Mouse (Mus musculus): ENCODE data around the gene Gm973.
A peak's percentile ranks its signal among the peaks of the same experiment; 100 is the strongest.

Gene Gm973

DNA sequence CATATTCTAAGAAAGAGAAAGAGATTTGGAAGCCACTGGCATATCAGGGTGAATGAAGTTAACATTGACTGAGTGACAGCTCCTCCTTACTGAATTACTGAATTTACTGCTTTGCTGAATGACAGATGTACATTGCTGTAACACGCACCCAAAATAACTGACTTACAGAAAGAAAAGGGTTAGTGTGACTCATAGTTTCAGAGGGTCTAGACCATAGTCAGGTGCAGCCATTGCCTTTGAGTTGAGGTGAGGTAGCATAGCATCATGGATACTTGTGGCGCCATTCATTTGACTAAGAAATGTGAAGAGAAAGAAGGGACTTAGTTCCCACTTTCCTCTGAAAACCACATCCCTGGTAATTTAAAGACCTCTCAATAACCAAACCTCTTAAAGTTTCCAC is 157.6 kb downstream of the Gm973 start:
- Histone ChIP-seq H3K4me3 (replicated peaks; ENCODE audit: low read length) (no peak overlapping the region), H3K36me3 (ENCODE audit: insufficient read depth, low read length) (peaks cover 20% of the 10 kb centered on the region), H3K9me3 (ENCODE audit: low read length) (no peaks in the 10 kb centered on the region), H3K4me1 (replicated peaks; ENCODE audit: low read depth, low read length) (peaks cover 17% of the 10 kb centered on the region), H3K27me3 (ENCODE audit: insufficient read depth, low read length) (peaks cover 3% of the 10 kb centered on the region; the same call in 1 of the 2 replicates)
- TF ChIP-seq NANOG (IDR thresholded peaks at IDR 0.05; ENCODE audit: borderline replicate concordance, low read length) (no peak), CTCF (conservative IDR thresholded peaks at IDR 0.05; ENCODE audit: low read length) (no peak), POU5F1 (IDR thresholded peaks at IDR 0.05; ENCODE audit: borderline replicate concordance, low read length) (no peak)

DNA sequence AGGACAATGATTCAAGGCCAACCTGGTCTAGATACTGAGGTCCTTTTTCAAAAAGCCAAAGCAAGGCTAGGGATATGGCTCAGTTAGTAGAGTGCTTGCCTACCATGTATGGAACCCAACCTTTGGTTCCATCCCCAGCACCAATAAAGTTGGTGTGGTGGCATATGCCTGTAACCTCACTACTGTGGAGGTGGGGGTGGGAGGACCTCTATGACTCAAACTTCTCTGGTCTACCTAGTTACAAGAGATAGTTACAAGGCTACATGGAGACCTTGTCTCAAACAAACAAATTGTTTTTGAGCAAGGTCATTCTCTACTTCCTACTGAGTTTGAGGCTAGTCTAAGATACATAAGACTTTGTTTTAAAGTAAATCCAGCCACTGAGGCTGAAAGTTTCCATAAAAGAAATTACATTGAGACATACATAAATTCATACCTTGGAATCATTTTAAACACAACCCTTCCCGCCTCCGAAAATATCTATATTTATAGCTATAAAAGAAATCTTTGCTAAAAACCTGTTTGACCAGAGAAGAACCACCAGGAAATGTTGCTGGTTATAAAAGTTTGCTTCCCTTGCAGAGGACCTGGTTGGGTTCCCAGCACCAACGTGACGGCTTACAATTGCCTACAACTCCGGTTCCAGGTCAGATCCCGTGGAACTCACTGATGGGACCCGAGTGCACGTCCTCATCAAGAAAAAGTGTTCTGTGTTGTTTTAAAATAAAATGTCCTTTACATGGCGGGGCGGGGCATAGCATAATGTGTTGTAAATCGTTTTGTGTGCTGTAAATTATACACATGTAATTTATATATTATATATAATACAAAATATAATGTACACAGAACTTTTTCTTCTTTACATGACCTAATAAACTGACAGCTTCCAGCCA is 168.1 kb downstream of the Gm973 start:
- TF ChIP-seq POU5F1 (IDR thresholded peaks at IDR 0.05; ENCODE audit: borderline replicate concordance, low read length) (no peak), NANOG (IDR thresholded peaks at IDR 0.05; ENCODE audit: borderline replicate concordance, low read length) (no peak), CTCF (conservative IDR thresholded peaks at IDR 0.05; ENCODE audit: low read length) (no peak)
- H3K36me3 ChIP-seq (ENCODE audit: insufficient read depth, low read length): peaks cover 35% of the 10 kb centered on the region
- H3K9me3 ChIP-seq (ENCODE audit: low read length): no peaks in the 10 kb centered on the region
- peak overlapping the region; percentile 60 for H3K4me3 ChIP-seq (replicated peaks; ENCODE audit: low read length)
- peaks cover 30% of the 10 kb centered on the region for H3K4me1 ChIP-seq (replicated peaks; ENCODE audit: low read depth, low read length)
- H3K27me3 ChIP-seq (ENCODE audit: insufficient read depth, low read length): peaks cover 4% of the 10 kb centered on the region

DNA sequence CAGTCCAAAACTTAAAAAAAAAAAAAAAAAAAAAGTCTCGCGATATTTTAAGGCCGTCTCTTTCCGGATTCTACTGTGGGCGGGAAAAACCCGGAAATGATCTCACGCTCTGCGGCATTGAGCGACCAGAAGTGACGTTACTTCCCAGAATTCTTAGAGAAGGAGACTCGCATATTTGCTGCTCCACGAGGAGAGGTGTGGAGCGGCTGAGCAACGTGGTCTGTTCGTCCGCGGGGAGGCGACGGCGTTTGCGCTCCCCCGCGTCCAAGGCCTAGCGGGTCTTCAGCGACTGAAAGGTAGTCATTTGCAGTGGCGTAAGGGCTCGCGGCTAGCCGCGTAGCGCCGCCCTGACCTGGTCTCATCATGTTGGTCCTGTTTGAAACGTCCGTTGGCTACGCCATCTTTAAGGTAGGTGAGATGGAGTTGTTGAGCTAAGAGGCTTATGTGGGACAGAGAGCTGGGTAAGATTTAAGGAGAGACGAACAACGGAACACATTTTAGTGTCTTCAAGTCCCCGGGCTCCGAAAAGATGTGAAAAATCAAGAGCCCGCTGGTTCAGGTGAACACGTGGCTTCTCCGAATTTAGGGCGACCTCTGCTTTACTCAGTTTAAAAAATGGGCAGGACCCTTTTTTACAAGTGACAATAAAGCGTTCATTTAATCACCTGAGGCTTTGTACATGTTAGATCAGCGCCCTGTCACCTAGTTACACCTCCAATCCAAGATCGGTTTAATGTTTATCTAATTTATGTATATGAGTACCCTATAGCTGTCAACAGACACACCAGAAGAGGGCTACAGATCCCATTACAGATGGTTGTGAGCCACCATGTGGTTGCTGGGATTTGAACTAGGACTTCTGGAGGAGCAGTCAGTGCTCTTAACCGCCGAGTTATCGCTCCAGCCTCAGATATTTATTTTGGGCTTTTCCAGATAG is 169.0 kb downstream of the Gm973 start, which contains the start of gene Nop58:
Gene Nop58, plus strand, starts transcription at position 153 of the 937 bp plus-strand sequence.
- Histone ChIP-seq H3K27me3 (ENCODE audit: insufficient read depth, low read length) (peaks cover 2% of the 10 kb centered on the region; the same call in 1 of the 2 replicates), H3K9me3 (ENCODE audit: low read length) (no peaks in the 10 kb centered on the region), H3K4me1 (replicated peaks; ENCODE audit: low read depth, low read length) (peaks cover 39% of the 10 kb centered on the region), H3K4me3 (replicated peaks; ENCODE audit: low read length) (peak within 1 kb of the TSS; percentile 97), H3K36me3 (ENCODE audit: insufficient read depth, low read length) (peaks cover 44% of the 10 kb centered on the region)
- no peak for TF ChIP-seq NANOG (IDR thresholded peaks at IDR 0.05; ENCODE audit: borderline replicate concordance, low read length)
- no peak for TF ChIP-seq POU5F1 (IDR thresholded peaks at IDR 0.05; ENCODE audit: borderline replicate concordance, low read length)
- no peak for TF ChIP-seq CTCF (conservative IDR thresholded peaks at IDR 0.05; ENCODE audit: low read length)
